Mouse (Mus musculus) lung, adult 2 months (tissue): ENCODE measurements around the gene Glcci1.

ENCODE experiments used
- CTCF ChIP-seq: fragments of 200-500 bp; IDR thresholded peaks from 2 replicates; pipeline ENCODE4 v1.5.1; 2011; ENCODE audit warnings: mild to moderate bottlenecking, low read length, control low read depth; ENCODE audit not compliant: insufficient read depth
- POLR2A ChIP-seq: fragments of 200-500 bp; IDR thresholded peaks from 2 replicates; pipeline ENCODE4 v1.6.1; 2011; ENCODE audit warnings: low read depth, mild to moderate bottlenecking, control low read depth, low read length, borderline replicate concordance; ENCODE audit errors: extremely low read depth

DNA sequence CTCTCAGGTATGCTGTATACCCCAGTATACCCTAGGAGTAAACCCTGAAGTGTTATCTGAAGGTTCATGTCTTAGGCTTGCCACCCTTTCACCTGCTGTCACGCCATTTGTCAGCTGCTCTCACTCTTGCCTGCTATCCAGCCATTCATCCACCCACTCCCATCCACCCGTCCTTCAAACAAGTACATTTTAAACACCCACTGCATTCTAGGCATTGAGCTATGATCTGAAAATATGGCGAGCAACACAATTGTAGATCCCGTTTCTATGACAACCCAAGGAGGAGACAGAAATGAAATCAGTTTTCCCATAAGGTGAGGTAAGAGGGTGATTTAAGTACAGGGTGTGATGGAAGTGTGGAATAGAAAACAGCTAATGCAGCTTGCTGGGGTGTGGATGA lies 128.7 kb downstream of the Glcci1 start:
- TF ChIP-seq POLR2A: no peak
- no peak for TF ChIP-seq CTCF
